Mouse (Mus musculus) forebrain, embryonic 15.5 days (tissue): ENCODE measurements around the gene Gca. TPM values are rescaled to one million over a fixed set of nuclear protein-coding genes. Genes with fewer than 3 reads are reported as not detected.
"Not testable (repeated sequence)": the region's sequence is repeated elsewhere in the genome, so short reads cannot be mapped to it uniquely, and the experiment has no call there.

Source experiments
- ATAC-seq: fragments of 200-750 bp; cut with Nextera tagmentation; replicated peaks from 2 replicates; pipeline ENCODE4 v1.8.0; 2017; ENCODE audit warnings: mild to moderate bottlenecking, moderate TSS enrichment, moderate library complexity
- H3K27ac ChIP-seq: fragments of 300-500 bp; sonication (generic); replicated peaks from 2 replicates; pipeline ENCODE4 v1.5.1; 2015; ENCODE audit warnings: mild to moderate bottlenecking, inconsistent platforms
- H3K27me3 ChIP-seq: fragments of 300-500 bp; sonication (generic); 2 replicates; pipeline ENCODE4 v1.6.1; 2015; ENCODE audit warnings: inconsistent platforms
- H3K36me3 ChIP-seq: fragments of 300-500 bp; sonication (generic); 2 replicates; pipeline ENCODE4 v1.6.1; 2015; ENCODE audit warnings: mild to moderate bottlenecking, inconsistent platforms
- H3K4me1 ChIP-seq: fragments of 300-500 bp; sonication (generic); 2 replicates; pipeline ENCODE4 v1.6.1; 2015; ENCODE audit warnings: inconsistent platforms
- H3K4me2 ChIP-seq: fragments of 300-500 bp; sonication (generic); replicated peaks from 2 replicates; pipeline ENCODE4 v1.6.1; 2015; ENCODE audit warnings: mild to moderate bottlenecking, inconsistent platforms
- H3K4me3 ChIP-seq: fragments of 300-500 bp; sonication (generic); 2 replicates; pipeline ENCODE4 v1.5.1; 2015; ENCODE audit warnings: mild to moderate bottlenecking, inconsistent platforms
- H3K9ac ChIP-seq: fragments of 300-500 bp; sonication (generic); replicated peaks from 2 replicates; pipeline ENCODE4 v1.6.1; 2015; ENCODE audit warnings: mild to moderate bottlenecking, inconsistent platforms
- H3K9me3 ChIP-seq: fragments of 300-500 bp; sonication (generic); 2 replicates; pipeline ENCODE4 v1.6.1; 2016; ENCODE audit warnings: inconsistent platforms
- WGBS: fragments of 180-500 bp; shearing (Covaris S2); methylation state at CpG from one replicate; pipeline ENCODE4 v1.1.7; 2015; ENCODE audit warnings: mixed read lengths; 5-methylcytosine and 5-hydroxymethylcytosine counted together
- polyA plus RNA-seq: library from polyadenylated mRNA; unstranded; fragments of >200 nt; fragmentation: Nextera tagmentation; extraction: Ambion mirVana; gene quantifications from 2 replicates; pipeline ENCODE4 v1.2.1, GENCODE M21; 2015

Gca gene
- polyA plus RNA-seq, 1 experiment from 2014 or later = 9.4 TPM

DNA sequence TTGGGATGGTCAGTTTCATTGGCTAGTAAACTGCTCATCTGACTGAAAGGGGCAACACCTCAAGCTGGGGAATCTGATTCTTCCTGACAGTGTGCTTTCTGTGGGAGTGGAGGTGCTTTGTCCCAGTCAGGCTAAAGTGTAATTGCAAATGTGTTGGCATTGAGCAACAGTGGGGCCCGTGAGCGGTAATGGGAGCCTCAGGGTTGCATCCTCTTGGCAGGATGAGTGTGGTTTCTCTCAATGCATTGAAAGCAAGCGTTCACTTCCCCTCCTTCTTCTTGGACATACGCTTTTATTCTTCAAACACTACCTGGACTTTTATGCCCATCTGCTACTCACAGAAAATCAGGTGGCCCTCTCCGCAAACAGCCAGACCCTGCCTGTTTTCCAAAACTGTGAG lies 8.7 kb downstream of the Gca start:
- H3K27ac ChIP-seq = no peak overlapping the region
- no peaks in the 10 kb centered on the region for H3K9me3 ChIP-seq
- H3K4me1 ChIP-seq = no peaks in the 10 kb centered on the region
- H3K27me3 ChIP-seq = no peaks in the 10 kb centered on the region
- ATAC-seq = no peak
- H3K9ac ChIP-seq = no peak overlapping the region
- no peaks in the 10 kb centered on the region for H3K36me3 ChIP-seq
- H3K4me2 ChIP-seq = no peak overlapping the region
- WGBS = 90% methylated on average over 5 of the region's 5 CpGs
- H3K4me3 ChIP-seq = no peak overlapping the region

DNA sequence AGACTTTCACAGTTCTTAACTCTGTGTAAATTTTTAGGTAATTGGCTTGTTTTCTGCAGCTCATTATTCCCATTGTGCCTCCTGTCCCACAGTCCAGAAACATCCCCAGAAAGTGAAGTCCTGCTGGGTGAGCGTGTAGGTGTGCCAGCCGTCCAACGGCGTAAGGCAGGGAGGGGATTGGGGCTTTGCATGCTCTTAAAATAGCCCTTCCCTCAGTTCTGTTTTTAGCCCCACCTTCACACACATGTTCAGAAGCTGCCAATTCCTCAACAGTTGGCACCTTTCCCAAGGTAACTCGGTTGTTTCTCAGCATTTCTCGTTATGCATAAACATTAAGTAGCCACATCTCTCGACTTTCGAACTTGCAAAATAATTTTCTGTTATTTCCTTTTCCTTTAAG lies 17.6 kb downstream of the Gca start:
- 33% methylated on average over 8 of the region's 8 CpGs for WGBS
- Histone ChIP-seq H3K27ac (no peak overlapping the region), H3K36me3 (no peaks in the 10 kb centered on the region), H3K9ac (no peak overlapping the region), H3K4me3 (no peak overlapping the region), H3K4me2 (no peak overlapping the region; the same call in 1 of the 2 replicates), H3K27me3 (no peaks in the 10 kb centered on the region), H3K4me1 (peaks cover 10% of the 10 kb centered on the region; the same call in 1 of the 2 replicates), H3K9me3 (no peaks in the 10 kb centered on the region)
- peak; percentile 64; the same call in 1 of the 2 replicates for ATAC-seq

DNA sequence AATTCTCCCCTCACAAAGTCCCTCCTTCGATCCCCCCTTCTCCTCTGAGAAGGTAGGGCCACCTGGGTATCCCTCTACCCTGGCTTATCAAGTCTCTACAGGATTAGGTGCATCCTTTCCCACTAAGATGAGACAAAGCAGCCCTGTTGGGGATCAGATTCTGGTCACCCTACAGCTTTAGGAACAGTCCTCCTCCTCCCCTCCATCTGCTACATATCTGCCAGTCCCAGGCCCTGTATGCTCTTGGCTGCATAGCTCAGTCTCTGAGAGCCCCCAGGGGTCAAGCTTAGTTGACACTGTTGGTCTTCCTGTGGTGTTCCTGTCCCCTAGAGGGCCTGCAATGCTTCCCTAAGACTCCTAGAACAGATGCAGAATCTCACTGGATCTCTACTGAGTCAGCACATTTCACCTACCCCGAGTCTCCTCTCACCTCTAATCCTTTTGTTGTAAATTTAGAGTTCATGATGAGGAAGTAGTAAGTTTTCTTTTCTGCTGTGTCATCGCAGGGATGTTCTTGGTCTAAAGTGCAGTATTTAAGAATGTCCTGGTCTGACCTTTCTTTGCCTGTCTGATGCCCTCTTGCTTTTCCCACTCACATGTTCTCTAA lies 21.0 kb downstream of the Gca start:
- H3K4me1 ChIP-seq = peaks cover 10% of the 10 kb centered on the region; the same call in 1 of the 2 replicates
- no peak overlapping the region for H3K4me3 ChIP-seq
- 71% methylated on average over 3 of the region's 3 CpGs for WGBS
- no peak overlapping the region for H3K4me2 ChIP-seq
- H3K36me3 ChIP-seq = no peaks in the 10 kb centered on the region
- no peak overlapping the region for H3K27ac ChIP-seq
- no peak overlapping the region for H3K9ac ChIP-seq
- no peaks in the 10 kb centered on the region for H3K27me3 ChIP-seq
- H3K9me3 ChIP-seq = no peaks in the 10 kb centered on the region
- ATAC-seq = no peak

DNA sequence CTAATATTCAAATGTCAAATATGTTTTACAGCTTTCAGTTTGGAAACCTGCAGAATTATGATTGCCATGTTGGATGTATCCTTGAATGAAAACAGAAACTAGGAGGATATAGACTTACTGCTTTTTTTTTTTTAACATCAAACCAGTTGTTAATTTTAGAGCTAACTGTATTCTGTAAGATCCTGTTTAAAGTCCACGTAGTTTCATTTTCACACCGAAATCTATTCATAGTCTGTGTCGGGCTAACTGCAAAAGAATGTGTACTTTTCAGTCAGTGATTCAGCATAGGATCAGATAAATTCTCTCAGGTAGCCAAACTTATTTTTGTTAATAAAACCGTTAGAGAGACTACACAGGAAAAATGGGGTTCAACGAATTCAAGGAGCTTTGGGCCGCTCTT lies 21.8 kb downstream of the Gca start:
- Histone ChIP-seq H3K9me3 (no peaks in the 10 kb centered on the region), H3K36me3 (no peaks in the 10 kb centered on the region), H3K27ac (no peak overlapping the region), H3K4me2 (no peak overlapping the region), H3K4me3 (no peak overlapping the region), H3K4me1 (peaks cover 7% of the 10 kb centered on the region; the same call in 1 of the 2 replicates), H3K27me3 (no peaks in the 10 kb centered on the region), H3K9ac (no peak overlapping the region)
- WGBS = 89% methylated on average over 6 of the region's 6 CpGs
- no peak for ATAC-seq

DNA sequence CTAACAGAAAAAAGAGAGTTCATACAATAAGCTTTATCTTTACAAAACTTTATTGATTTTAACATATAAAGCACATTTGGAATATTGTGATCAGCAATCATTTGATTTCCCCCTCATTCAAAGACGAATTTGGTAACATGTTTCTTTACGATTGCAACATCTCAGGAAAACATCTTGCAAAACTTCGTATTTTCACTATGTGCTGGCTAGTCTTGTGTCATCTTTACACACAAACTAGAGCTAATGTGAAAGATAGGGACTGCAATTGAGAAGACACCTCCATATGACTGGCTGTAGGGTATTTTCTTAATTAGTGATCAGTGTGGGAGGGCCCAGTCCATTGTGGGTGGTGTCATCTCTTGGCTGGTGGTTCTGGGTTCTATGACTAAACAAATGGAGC lies 42.2 kb downstream of the Gca start:
- Histone ChIP-seq H3K9me3 (no peaks in the 10 kb centered on the region), H3K4me3 (no peak overlapping the region), H3K9ac (no peak overlapping the region), H3K4me1 (no peaks in the 10 kb centered on the region), H3K27ac (no peak overlapping the region), H3K27me3 (no peaks in the 10 kb centered on the region), H3K4me2 (no peak overlapping the region), H3K36me3 (no peaks in the 10 kb centered on the region)
- 91% methylated on average over 3 of the region's 3 CpGs for WGBS
- ATAC-seq = no peak

DNA sequence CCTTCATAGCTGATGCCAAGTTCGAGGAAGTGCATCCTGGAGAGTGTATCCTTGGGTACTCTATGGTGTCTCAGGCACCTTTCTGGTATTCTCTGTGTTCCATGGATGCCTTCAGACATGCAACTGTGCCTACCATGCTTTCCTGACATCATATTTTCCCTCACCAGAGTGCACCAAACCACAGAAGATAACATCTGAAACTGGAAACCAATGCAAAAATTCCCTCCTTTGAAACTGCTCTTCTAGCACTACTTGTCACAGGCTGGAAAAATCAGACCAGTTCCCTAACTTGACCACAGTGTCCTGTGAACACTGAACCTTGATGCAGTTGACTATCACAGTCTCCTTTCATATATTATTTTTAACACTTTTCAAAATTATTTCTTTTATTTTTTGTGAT lies 45.5 kb downstream of the Gca start:
- no peak overlapping the region for H3K9ac ChIP-seq
- no peaks in the 10 kb centered on the region for H3K4me1 ChIP-seq
- no peak overlapping the region for H3K4me2 ChIP-seq
- no peaks in the 10 kb centered on the region for H3K27me3 ChIP-seq
- no peak overlapping the region for H3K27ac ChIP-seq
- ATAC-seq = no peak
- H3K4me3 ChIP-seq = no peak overlapping the region
- H3K36me3 ChIP-seq = peaks cover 6% of the 10 kb centered on the region
- H3K9me3 ChIP-seq = no peaks in the 10 kb centered on the region
- 89% methylated on average over 1 of the region's 1 CpGs for WGBS

DNA sequence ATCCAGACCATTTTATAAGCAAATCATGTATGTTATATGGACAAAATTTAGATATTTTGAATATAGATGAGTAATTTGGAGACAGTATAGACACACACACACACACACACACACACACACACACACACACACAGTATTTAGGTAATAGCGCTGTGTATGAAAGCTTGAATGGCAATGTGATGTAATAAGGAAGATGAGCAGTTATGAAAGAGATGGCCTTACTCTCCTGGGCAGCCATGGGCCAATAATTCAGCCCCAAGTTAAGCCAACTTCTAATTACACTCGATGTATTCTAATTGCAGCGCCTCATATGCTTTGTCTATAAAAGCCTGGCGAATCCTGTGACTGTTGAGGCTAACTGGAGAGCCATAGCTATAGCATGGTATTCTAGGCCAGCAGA lies 50.3 kb downstream of the Gca start:
- H3K27ac ChIP-seq, H3K4me2 ChIP-seq, H3K4me3 ChIP-seq, H3K9me3 ChIP-seq, H3K9ac ChIP-seq, H3K4me1 ChIP-seq, H3K36me3 ChIP-seq, ATAC-seq, H3K27me3 ChIP-seq: not testable (repeated sequence)
- WGBS = 93% methylated on average over 4 of the region's 4 CpGs

DNA sequence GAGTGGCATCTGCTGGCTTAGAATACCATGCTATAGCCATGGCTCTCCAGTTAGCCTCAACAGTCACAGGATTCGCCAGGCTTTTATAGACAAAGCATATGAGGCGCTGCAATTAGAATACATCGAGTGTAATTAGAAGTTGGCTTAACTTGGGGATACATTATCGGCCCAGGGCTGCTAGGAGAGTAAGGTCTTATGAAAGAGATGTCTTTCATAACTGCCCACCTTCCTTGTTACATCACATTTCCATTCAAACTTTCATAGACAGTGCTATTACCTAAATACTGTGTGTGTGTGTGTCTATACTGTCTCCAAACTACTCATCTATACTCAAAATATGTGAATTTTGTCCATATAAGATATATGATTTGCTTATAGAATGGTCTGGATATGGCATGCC lies 51.2 kb downstream of the Gca start:
- no peak overlapping the region for H3K4me3 ChIP-seq
- no peaks in the 10 kb centered on the region for H3K4me1 ChIP-seq
- WGBS = 91% methylated on average over 4 of the region's 4 CpGs
- no peak overlapping the region for H3K9ac ChIP-seq
- H3K4me2 ChIP-seq = no peak overlapping the region
- no peak overlapping the region for H3K27ac ChIP-seq
- H3K27me3 ChIP-seq = no peaks in the 10 kb centered on the region
- H3K9me3 ChIP-seq = no peaks in the 10 kb centered on the region
- peaks cover 6% of the 10 kb centered on the region for H3K36me3 ChIP-seq
- ATAC-seq = no peak

DNA sequence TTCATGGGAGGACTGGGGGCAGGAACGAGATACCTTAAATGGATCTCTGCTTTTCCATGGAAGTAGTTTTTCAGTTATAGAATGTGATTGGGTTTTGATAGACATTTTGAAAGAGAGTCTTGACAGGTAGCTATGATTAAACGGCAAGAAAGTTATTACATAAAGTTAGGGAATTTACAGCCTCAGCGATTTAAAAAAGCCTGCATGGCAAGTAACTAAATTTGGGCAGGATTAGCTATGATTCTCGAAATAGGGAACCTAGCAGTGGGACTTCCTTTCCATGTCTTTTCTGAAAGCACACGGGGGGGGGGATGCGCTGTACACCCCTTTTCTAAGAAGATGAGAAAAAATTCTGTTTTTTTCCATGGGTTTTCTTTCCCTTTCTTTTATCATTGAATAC lies 53.2 kb downstream of the Gca start:
- 84% methylated on average over 6 of the region's 6 CpGs for WGBS
- H3K27ac ChIP-seq = no peak overlapping the region

DNA sequence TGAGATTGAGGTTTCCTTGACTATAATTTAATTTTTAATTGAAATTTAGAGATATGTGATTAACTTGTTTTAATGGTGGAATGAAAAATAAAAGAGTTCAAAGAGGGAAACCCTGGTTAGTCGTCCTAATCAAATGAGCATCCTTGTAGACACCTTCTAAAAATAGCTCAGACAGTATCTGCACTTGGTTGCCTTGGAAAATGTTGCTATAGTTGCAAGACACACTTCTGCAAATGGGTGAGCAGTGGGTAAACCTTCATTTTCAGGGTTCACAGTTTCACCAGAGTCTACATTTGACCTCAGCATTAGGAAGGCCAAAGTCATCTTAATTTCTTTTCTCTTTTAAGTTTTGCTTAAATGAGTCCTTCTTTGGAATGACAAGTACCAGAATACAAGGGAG lies 54.3 kb downstream of the Gca start:
- no peak for ATAC-seq

More for the DNA sequence above, 53.2 kb downstream of the Gca start:
- Histone ChIP-seq H3K9me3 (no peaks in the 10 kb centered on the region), H3K4me2 (no peak overlapping the region), H3K9ac (no peak overlapping the region), H3K4me3 (no peak overlapping the region), H3K27me3 (no peaks in the 10 kb centered on the region), H3K4me1 (no peaks in the 10 kb centered on the region), H3K36me3 (peaks cover 6% of the 10 kb centered on the region)
- ATAC-seq = no peak

DNA sequence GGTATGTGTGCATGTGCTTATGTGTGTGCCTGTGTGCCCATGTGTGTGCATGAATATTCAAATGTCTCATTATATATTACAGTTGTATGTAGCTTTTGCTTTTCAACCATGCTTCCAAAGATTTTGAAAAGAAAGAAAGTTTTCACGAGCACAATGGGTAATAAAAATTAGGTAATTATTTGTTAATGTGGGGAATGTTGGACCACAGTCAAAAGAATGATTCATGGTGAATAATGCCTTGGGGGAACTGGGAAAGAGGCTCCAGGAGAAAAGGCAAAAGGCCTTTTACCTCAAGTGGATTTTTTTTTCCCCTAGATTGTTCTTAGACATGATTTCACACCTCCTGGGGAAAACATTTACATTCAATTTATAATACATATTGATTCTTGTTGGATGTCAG lies 61.9 kb downstream of the Gca start:
- Histone ChIP-seq H3K9ac (no peak overlapping the region), H3K4me1 (no peaks in the 10 kb centered on the region), H3K4me2 (no peak overlapping the region), H3K27ac (no peak overlapping the region), H3K9me3 (no peaks in the 10 kb centered on the region), H3K36me3 (no peaks in the 10 kb centered on the region; the same call in 1 of the 2 replicates), H3K27me3 (no peaks in the 10 kb centered on the region), H3K4me3 (no peak overlapping the region)
- WGBS = 30% methylated on average over 1 of the region's 1 CpGs
- no peak for ATAC-seq

More for the DNA sequence above, 54.3 kb downstream of the Gca start:
- Histone ChIP-seq H3K4me1 (no peaks in the 10 kb centered on the region), H3K4me2 (no peak overlapping the region), H3K9ac (no peak overlapping the region), H3K27ac (no peak overlapping the region), H3K4me3 (no peak overlapping the region), H3K36me3 (peaks cover 6% of the 10 kb centered on the region), H3K27me3 (no peaks in the 10 kb centered on the region), H3K9me3 (no peaks in the 10 kb centered on the region)
- WGBS = 27% methylated on average over 1 of the region's 1 CpGs

DNA sequence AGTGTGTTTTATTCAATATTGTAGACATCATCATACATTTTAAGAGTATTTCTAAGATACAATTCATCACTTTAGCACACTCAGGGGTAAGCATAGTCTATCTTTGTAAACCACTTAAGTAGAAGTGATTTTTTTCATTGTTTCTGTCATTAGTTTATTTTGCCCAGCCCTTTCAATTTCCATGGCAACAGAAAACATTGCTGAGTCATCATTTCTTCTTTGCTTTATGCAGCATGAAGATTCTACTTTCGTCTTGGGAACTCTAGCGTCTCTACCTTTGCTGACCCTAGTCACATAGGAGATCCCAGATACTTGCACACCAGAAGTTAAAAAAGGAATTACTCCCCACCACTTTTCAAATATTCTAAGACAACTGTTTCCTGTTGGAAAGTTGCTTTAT lies 63.6 kb downstream of the Gca start:
- no peak for ATAC-seq
- H3K9ac ChIP-seq = no peak overlapping the region
- H3K4me2 ChIP-seq = no peak overlapping the region
- WGBS = 89% methylated on average over 2 of the region's 2 CpGs
- H3K4me3 ChIP-seq = no peak overlapping the region
- H3K27ac ChIP-seq = no peak overlapping the region
- no peaks in the 10 kb centered on the region for H3K27me3 ChIP-seq
- no peaks in the 10 kb centered on the region for H3K9me3 ChIP-seq
- H3K4me1 ChIP-seq = no peaks in the 10 kb centered on the region
- no peaks in the 10 kb centered on the region for H3K36me3 ChIP-seq

DNA sequence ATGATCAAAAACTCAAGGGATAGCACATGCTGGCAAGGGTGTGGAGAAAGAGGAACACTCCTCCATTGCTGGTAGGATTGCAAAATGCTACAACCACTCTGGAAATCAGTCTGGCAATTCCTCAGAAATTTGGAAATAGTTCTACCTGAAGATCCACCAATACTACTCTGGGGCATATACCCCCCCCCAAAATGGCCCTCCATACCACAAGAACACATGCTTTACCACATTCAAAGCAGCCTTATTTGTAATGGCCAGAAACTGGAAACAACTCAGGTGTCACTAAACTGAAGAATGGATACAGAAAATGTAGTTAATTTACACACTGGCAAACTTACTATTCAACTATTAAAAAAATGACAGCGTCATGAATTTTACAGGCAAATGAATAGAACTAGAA lies 66.6 kb downstream of the Gca start:
- Histone ChIP-seq H3K36me3 (no peaks in the 10 kb centered on the region), H3K27me3 (no peaks in the 10 kb centered on the region), H3K4me3 (no peak overlapping the region), H3K9ac (no peak overlapping the region), H3K4me1 (no peaks in the 10 kb centered on the region), H3K4me2 (no peak overlapping the region), H3K9me3 (no peaks in the 10 kb centered on the region), H3K27ac (no peak overlapping the region)
- WGBS = 88% methylated on average over 1 of the region's 1 CpGs
- no peak for ATAC-seq
